In genomic region chr1:50927077-50927611, GRCm38 (mm10) we compare ENCODE assay signal across 8 mouse cellular contexts. TPM values are rescaled to one million over a fixed set of nuclear protein-coding genes. Genes with fewer than 3 reads are reported as not detected.
A peak's percentile ranks its signal among the peaks of the same experiment; 100 is the strongest.
DNase-seq lines count a peak whose midpoint lies in the region; ATAC-seq and TF ChIP-seq lines count a peak whose summit lies in the region.

No protein-coding gene starts in this region.

- ATAC-seq in forebrain, postnatal 0 days, result peak; percentile 94
- ATAC-seq in liver, embryonic 14.5 days (ENCODE audit: insufficient read depth), result peak; percentile 56
- ATAC-seq in neural tube, embryonic 12.5 days (ENCODE audit: low FRiP score, low read depth), result peak; percentile 98

- no peak for TF ChIP-seq POLR2A in ES-Bruce4 (IDR thresholded peaks at IDR 0.05; ENCODE audit: insufficient read depth, low read length)
- peak; percentile 99 for TF ChIP-seq POLR2A in cerebellum, adult 2 months (IDR thresholded peaks at IDR 0.05; ENCODE audit: borderline replicate concordance, insufficient read depth, low read length)
- no peak for TF ChIP-seq POLR2A in thymus, adult 2 months (IDR thresholded peaks at IDR 0.05; ENCODE audit: control insufficient read depth, extremely low read depth, insufficient read depth, low read length, poor library complexity)

- no peaks in the 10 kb centered on the region for H3K9me3 ChIP-seq in ES-Bruce4 (replicated peaks; ENCODE audit: control insufficient read depth, insufficient read depth, low read length, poor library complexity, severe bottlenecking)
- H3K9me3 ChIP-seq in forebrain, postnatal 0 days (ENCODE audit: low read length), result no peaks in the 10 kb centered on the region
- no peaks in the 10 kb centered on the region for H3K9me3 ChIP-seq in liver, embryonic 14.5 days (ENCODE audit: control insufficient read depth, low read length)
- H3K9me3 ChIP-seq in neural tube, embryonic 12.5 days, result no peaks in the 10 kb centered on the region

- no peak overlapping the region for H3K27ac ChIP-seq in ES-Bruce4 (ENCODE audit: insufficient read depth, low read length)
- peak overlapping the region; percentile 98 for H3K27ac ChIP-seq in cerebellum, adult 2 months (ENCODE audit: insufficient read depth, low read length)
- peak overlapping the region; percentile 92 for H3K27ac ChIP-seq in forebrain, postnatal 0 days (ENCODE audit: low read depth, low read length)
- no peak overlapping the region for H3K27ac ChIP-seq in liver, embryonic 14.5 days
- H3K27ac ChIP-seq in neural tube, embryonic 12.5 days, result peak overlapping the region; percentile 85
- H3K27ac ChIP-seq in thymus, adult 2 months (ENCODE audit: control insufficient read depth, insufficient read depth, low read length), result no peak overlapping the region

- H3K27me3 ChIP-seq in ES-Bruce4 (ENCODE audit: control insufficient read depth, insufficient read depth, low read length, poor library complexity, severe bottlenecking), result peaks cover 5% of the 10 kb centered on the region
- H3K27me3 ChIP-seq in cerebellum, adult 2 months (ENCODE audit: control insufficient read depth, insufficient read depth, low read length), result no peaks in the 10 kb centered on the region
- H3K27me3 ChIP-seq in forebrain, postnatal 0 days (ENCODE audit: insufficient read depth, low read length), result no peaks in the 10 kb centered on the region
- peaks cover 42% of the 10 kb centered on the region for H3K27me3 ChIP-seq in liver, embryonic 14.5 days (ENCODE audit: control insufficient read depth, insufficient read depth, low read length)
- no peaks in the 10 kb centered on the region for H3K27me3 ChIP-seq in neural tube, embryonic 12.5 days (replicated peaks)
- H3K27me3 ChIP-seq in thymus, adult 2 months (ENCODE audit: control insufficient read depth, insufficient read depth, low read length), result peaks cover 22% of the 10 kb centered on the region; the same call in 1 of the 2 replicates

- H3K4me2 ChIP-seq in forebrain, postnatal 0 days (ENCODE audit: low read depth), result peak overlapping the region; percentile 93
- peak overlapping the region; percentile 62 for H3K4me2 ChIP-seq in liver, embryonic 14.5 days (ENCODE audit: low read depth)
- H3K4me2 ChIP-seq in neural tube, embryonic 12.5 days (replicated peaks), result peak overlapping the region; percentile 92

- H3K9ac ChIP-seq in ES-Bruce4 (ENCODE audit: low read depth, poor library complexity, severe bottlenecking), result peak overlapping the region; percentile 50
- H3K9ac ChIP-seq in forebrain, postnatal 0 days, result peak overlapping the region; percentile 83
- H3K9ac ChIP-seq in liver, embryonic 14.5 days (replicated peaks), result no peak overlapping the region
- H3K9ac ChIP-seq in neural tube, embryonic 12.5 days, result peak overlapping the region; percentile 65

- H3K4me3 ChIP-seq in ES-Bruce4 (ENCODE audit: low read depth, low read length), result peak overlapping the region; percentile 87
- peak overlapping the region; percentile 84 for H3K4me3 ChIP-seq in cerebellum, adult 2 months (replicated peaks; ENCODE audit: insufficient read depth, low read depth, low read length)
- peak overlapping the region; percentile 90 for H3K4me3 ChIP-seq in forebrain, postnatal 0 days (ENCODE audit: low read depth, low read length)
- peak overlapping the region; percentile 36 to 37 for H3K4me3 ChIP-seq in liver, embryonic 14.5 days (ENCODE audit: insufficient read depth in 1 of 2, low read depth in 2 of 2, low read length in 2 of 2)
- H3K4me3 ChIP-seq in neural tube, embryonic 12.5 days, result peak overlapping the region; percentile 71
- peak overlapping the region; percentile 20 for H3K4me3 ChIP-seq in thymus, adult 2 months (ENCODE audit: control insufficient read depth, insufficient read depth, low read length)

- peak; percentile 99 to 100 for DNase-seq in cerebellum, adult 2 months
- peak; percentile 95 for DNase-seq in forebrain, postnatal 0 days
- peak; percentile 76 for DNase-seq in heart, postnatal 25 days (ENCODE audit: low spot score)
- DNase-seq in large intestine, adult 2 months (ENCODE audit: low read depth, low spot score), result peak; percentile 7
- peak in 1 of 3 experiments; percentile 11 for DNase-seq in liver, embryonic 14.5 days (ENCODE audit: low read depth in 3 of 3, low spot score in 3 of 3)
- peak; percentile 30 for DNase-seq in thymus, adult 2 months

- TF ChIP-seq CTCF in ES-Bruce4 (IDR thresholded peaks at IDR 0.05; ENCODE audit: low read depth, low read length), result peak; percentile 41
- TF ChIP-seq CTCF in cerebellum, adult 2 months (IDR thresholded peaks at IDR 0.05; ENCODE audit: borderline replicate concordance, insufficient read depth, low read depth, low read length), result 0 out of 2 replicates have a peak, but pooled peaks have one; percentile 17
- TF ChIP-seq CTCF in forebrain, postnatal 0 days (IDR thresholded peaks at IDR 0.05; ENCODE audit: low read depth), result peak; percentile 70
- peak; percentile 40; the same call in 1 of the 2 replicates for TF ChIP-seq CTCF in liver, embryonic 14.5 days (IDR thresholded peaks at IDR 0.05; ENCODE audit: low read depth)
- no peak for TF ChIP-seq CTCF in thymus, adult 2 months (IDR thresholded peaks at IDR 0.05; ENCODE audit: borderline replicate concordance, control insufficient read depth, extremely low read depth, insufficient read depth, low read length, poor library complexity)

- no peaks in the 10 kb centered on the region for H3K4me1 ChIP-seq in ES-Bruce4 (ENCODE audit: control insufficient read depth, insufficient read depth, low read length)
- no peaks in the 10 kb centered on the region; the same call in 1 of the 2 replicates for H3K4me1 ChIP-seq in cerebellum, adult 2 months (ENCODE audit: control insufficient read depth, insufficient read depth, low read length)
- H3K4me1 ChIP-seq in forebrain, postnatal 0 days (ENCODE audit: insufficient read depth), result 0 out of 2 replicates have a peak, but pooled peaks cover 4% of the 10 kb centered on the region
- no peaks in the 10 kb centered on the region for H3K4me1 ChIP-seq in liver, embryonic 14.5 days (replicated peaks; ENCODE audit: control insufficient read depth in 2 of 2, insufficient read depth in 2 of 2, low read length in 1 of 2)
- H3K4me1 ChIP-seq in neural tube, embryonic 12.5 days, result peaks cover 10% of the 10 kb centered on the region
- peaks cover 6% of the 10 kb centered on the region; the same call in 1 of the 2 replicates for H3K4me1 ChIP-seq in thymus, adult 2 months (replicated peaks; ENCODE audit: control insufficient read depth, insufficient read depth, low read length)

- TF ChIP-seq EP300 in ES-Bruce4 (IDR thresholded peaks at IDR 0.05; ENCODE audit: insufficient read depth, low read depth, low read length), result no peak
- no peak for TF ChIP-seq EP300 in liver, embryonic 14.5 days (IDR thresholded peaks at IDR 0.05; ENCODE audit: low read depth)

- intact Hi-C loops in heart, postnatal 25 days (cut with DNase I), result no loop called here

- under 1% methylated on average over 37 of the region's 37 CpGs for WGBS in cerebellum, adult 2 months
- 2% methylated on average over 37 of the region's 37 CpGs for WGBS in forebrain, postnatal 0 days
- 1% methylated on average over 37 of the region's 37 CpGs for WGBS in large intestine, adult 2 months
- 2% methylated on average over 37 of the region's 37 CpGs for WGBS in liver, embryonic 14.5 days (ENCODE audit: insufficient replicate concordance)
- WGBS in neural tube, embryonic 12.5 days, result under 1% methylated on average over 37 of the region's 37 CpGs
- 3% methylated on average over 37 of the region's 37 CpGs for WGBS in thymus, adult 2 months

- H3K36me3 ChIP-seq in ES-Bruce4 (ENCODE audit: control insufficient read depth, insufficient read depth, low read length, poor library complexity, severe bottlenecking), result no peaks in the 10 kb centered on the region
- H3K36me3 ChIP-seq in forebrain, postnatal 0 days (ENCODE audit: insufficient read depth), result no peaks in the 10 kb centered on the region
- no peaks in the 10 kb centered on the region for H3K36me3 ChIP-seq in liver, embryonic 14.5 days (replicated peaks; ENCODE audit: control insufficient read depth, insufficient read depth, low read depth)
- H3K36me3 ChIP-seq in neural tube, embryonic 12.5 days, result no peaks in the 10 kb centered on the region
- H3K36me3 ChIP-seq in thymus, adult 2 months (ENCODE audit: control insufficient read depth, insufficient read depth, low read length), result no peaks in the 10 kb centered on the region

RNA-seq across cellular contexts. Expression of gene Tmeff2, which starts 26.7 kb away (rescaled TPM):
- 0.20 and 0.31 TPM in 2 replicates for polyA plus RNA-seq in ES-Bruce4 (2011; ENCODE audit: insufficient read depth, insufficient read length, low read depth, missing spikeins)
- polyA plus RNA-seq in cerebellum, adult 2 months (2012; rRNA removed), result 62.8 and 67.0 TPM in 2 replicates
- 37.2 and 38.9 TPM in 2 replicates for total RNA-seq in forebrain, postnatal 0 days (2014; rRNA removed)
- polyA plus RNA-seq in forebrain, postnatal 0 days (2015; fragmentation: Nextera tagmentation; extraction: Ambion mirVana), result 47.8 and 67.7 TPM in 2 replicates
- total RNA-seq in heart, postnatal 25 days (2021), result under 1 TPM; 0.18 to 0.36 TPM
- polyA plus RNA-seq in large intestine, adult 2 months (2012; rRNA removed), result 0.23 and 0.56 TPM in 2 replicates
- 0.17 and 0.29 TPM in 2 replicates for polyA plus RNA-seq in liver, embryonic 14.5 days (2012; rRNA removed)
- polyA plus RNA-seq in liver, embryonic 14.5 days (2014; fragmentation: Nextera tagmentation; extraction: Ambion mirVana), result 0.38 and 0.41 TPM in 2 replicates
- 57.9 and 64.4 TPM in 2 replicates for polyA plus RNA-seq in neural tube, embryonic 12.5 days (2016; fragmentation: Nextera tagmentation; extraction: Ambion mirVana)
- polyA plus RNA-seq in thymus, adult 2 months (2012; rRNA removed), result 0.55 and 0.60 TPM in 2 replicates

Comparison
In these comparisons a context has a peak if more than half of its experiments do, and no peak if none do; other contexts are left out.
1. H3K27ac ChIP-seq: peak in cerebellum, adult 2 months (single experiment), forebrain, postnatal 0 days (single experiment) and neural tube, embryonic 12.5 days (single experiment); none in ES-Bruce4 (single experiment), liver, embryonic 14.5 days (single experiment) and thymus, adult 2 months (single experiment).
2. H3K4me3 ChIP-seq: peak in every context shown above with its lines; median percentile 90 in forebrain, postnatal 0 days; 87 in ES-Bruce4; 84 in cerebellum, adult 2 months; 71 in neural tube, embryonic 12.5 days; 36 in liver, embryonic 14.5 days; 20 in thymus, adult 2 months.
3. RNA of gene Tmeff2, which starts 26.7 kb away (polyA plus RNA-seq): 47.8 to 67.7 TPM in forebrain, postnatal 0 days, 62.8 to 67.0 TPM in cerebellum, adult 2 months and 57.9 to 64.4 TPM in neural tube, embryonic 12.5 days; 0.23 to 0.56 TPM in large intestine, adult 2 months, 0.55 to 0.60 TPM in thymus, adult 2 months, 0.17 to 0.41 TPM in liver, embryonic 14.5 days and 0.20 to 0.31 TPM in ES-Bruce4; every median in the first group is over 10 times any median in the second.
4. Peak in every context shown above with its lines, with median percentiles within 50 percentile points of each other: ATAC-seq and H3K4me2 ChIP-seq.